Mouse (Mus musculus) MEL (cell line): Measurements from ENCODE around the gene Ndufa10.

Experiments
- CHD1 ChIP-seq: IDR thresholded peaks from 2 replicates; pipeline ENCODE4 v1.6.1; 2012; ENCODE audit warnings: low read depth, mild to moderate bottlenecking, inconsistent platforms, low read length, improper control_type of control experiment
- CTCF ChIP-seq, 3 experiments: IDR thresholded peaks in 2 of 3; conservative IDR thresholded peaks in 1 of 3; 2 replicates each; pipeline ENCODE4 v1.5.1; 2011 to 2012; ENCODE audit warnings: low read length in 3 of 3, low read depth in 2 of 3, mild to moderate bottlenecking in 2 of 3, improper control_type of control experiment in 1 of 3, inconsistent platforms in 1 of 3, mixed read lengths in 1 of 3, moderate library complexity in 1 of 3; ENCODE audit not compliant: control insufficient read depth in 1 of 3, insufficient read depth in 1 of 3, poor library complexity in 1 of 3, severe bottlenecking in 1 of 3
- EP300 ChIP-seq, 2 experiments: IDR thresholded peaks; 2 replicates each; pipeline ENCODE4 v1.6.1; 2011; ENCODE audit warnings: improper control_type of control experiment in 2 of 2, low read length in 2 of 2, low read depth in 1 of 2, mild to moderate bottlenecking in 1 of 2
- MAX ChIP-seq: IDR thresholded peaks from 2 replicates; pipeline ENCODE4 v1.6.1; 2011; ENCODE audit warnings: low read length, improper control_type of control experiment
- POLR2A ChIP-seq, 2 experiments: IDR thresholded peaks; 2 replicates each; pipeline ENCODE4 v1.6.1; 2011 to 2012; ENCODE audit warnings: low read length in 2 of 2, mild to moderate bottlenecking in 2 of 2, control low read depth in 1 of 2, improper control_type of control experiment in 1 of 2, low read depth in 1 of 2, moderate library complexity in 1 of 2; ENCODE audit not compliant: control insufficient read depth in 1 of 2, insufficient read depth in 1 of 2, poor library complexity in 1 of 2
- POLR2AphosphoS5 ChIP-seq: IDR thresholded peaks from 2 replicates; pipeline ENCODE4 v1.6.1; 2012; ENCODE audit warnings: low read depth, borderline replicate concordance, mild to moderate bottlenecking, inconsistent platforms, low read length, moderate library complexity, mixed read lengths
- TAL1 ChIP-seq: IDR thresholded peaks from 2 replicates; pipeline ENCODE4 v1.6.1; 2012; ENCODE audit warnings: mild to moderate bottlenecking, inconsistent platforms, low read length, moderate library complexity, mixed read lengths
- USF1 ChIP-seq: IDR thresholded peaks from 2 replicates; pipeline ENCODE4 v1.6.1; 2014; ENCODE audit warnings: low read depth, mild to moderate bottlenecking, inconsistent platforms, low read length, improper control_type of control experiment, moderate library complexity
- ZKSCAN1 ChIP-seq: IDR thresholded peaks from 2 replicates; pipeline ENCODE4 v1.6.1; 2012; ENCODE audit warnings: low read depth, mild to moderate bottlenecking, inconsistent platforms, low read length, improper control_type of control experiment, moderate library complexity
- ZMIZ1 ChIP-seq: IDR thresholded peaks from 2 replicates; pipeline ENCODE4 v1.6.1; 2012; ENCODE audit warnings: low read depth, mild to moderate bottlenecking, inconsistent platforms, low read length, improper control_type of control experiment, moderate library complexity

DNA sequence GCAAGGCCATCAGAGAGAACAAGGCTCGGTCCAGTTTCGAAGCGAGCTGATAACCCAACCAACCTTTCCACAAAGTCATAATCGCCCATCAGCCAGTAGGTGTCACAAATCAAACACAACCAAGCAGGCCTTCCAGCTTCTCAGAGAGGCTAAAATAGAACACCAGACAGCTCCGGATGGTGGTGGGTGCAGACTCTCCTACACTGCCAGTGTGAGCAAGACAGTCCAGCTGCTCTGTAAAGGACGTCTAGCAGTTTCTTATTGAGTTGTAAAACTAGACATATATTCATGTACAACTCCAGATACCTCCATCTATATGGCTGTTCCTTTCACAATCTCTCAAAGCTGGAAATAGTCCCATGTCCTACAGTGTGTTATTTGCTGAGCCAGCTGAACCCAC lies 45.4 kb upstream of the Ndufa10 start:
- TF ChIP-seq TAL1 (no peak), MAX (no peak), CTCF (IDR thresholded peaks at IDR 0.05 in 2 of 3, conservative IDR thresholded peaks at IDR 0.05 in 1 of 3; ENCODE audit: control insufficient read depth in 1 of 3, insufficient read depth in 1 of 3, low read depth in 2 of 3, low read length in 3 of 3, poor library complexity in 1 of 3, severe bottlenecking in 1 of 3) (no peak), CHD1 (no peak), EP300 (IDR thresholded peaks at IDR 0.05; ENCODE audit: low read depth in 1 of 2, low read length in 2 of 2) (no peak), POLR2AphosphoS5 (no peak), ZKSCAN1 (no peak), POLR2A (IDR thresholded peaks at IDR 0.05; ENCODE audit: control insufficient read depth in 1 of 2, insufficient read depth in 1 of 2, low read depth in 1 of 2, low read length in 2 of 2, poor library complexity in 1 of 2) (no peak), USF1 (no peak), ZMIZ1 (no peak)
